Mouse (Mus musculus): Measurements from ENCODE around the gene Nhej1. TPM values are rescaled to one million over a fixed set of nuclear protein-coding genes. Genes with fewer than 3 reads are reported as not detected.
A peak's percentile ranks its signal among the peaks of the same experiment; 100 is the strongest.

Gene Nhej1
- total RNA-seq, 4 experiments from 2014 or later = 4.3 to 5.7 (median 4.7) TPM

DNA sequence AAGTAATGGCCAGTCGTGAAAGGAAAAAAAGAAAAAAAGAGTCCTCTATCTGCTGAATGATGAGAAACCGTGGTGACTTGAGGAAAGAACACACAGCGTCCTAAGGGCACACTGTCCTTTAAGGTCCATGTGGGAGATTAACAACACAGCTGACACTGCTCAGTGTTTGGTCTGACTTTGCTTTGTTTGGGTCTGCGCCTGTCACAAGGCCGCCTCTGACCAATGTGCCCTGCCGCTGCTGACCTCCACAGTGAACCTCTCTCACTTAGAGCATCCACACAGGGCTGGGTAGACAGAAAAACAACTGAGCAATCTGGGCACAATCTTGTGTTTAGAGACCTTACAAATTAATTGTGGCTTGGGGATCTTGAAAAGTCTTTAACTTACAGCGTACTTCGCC, 148.0 kb downstream of the Nhej1 start:
- no peak for DNase-seq (ENCODE audit: low spot score in 2 of 2)

DNA sequence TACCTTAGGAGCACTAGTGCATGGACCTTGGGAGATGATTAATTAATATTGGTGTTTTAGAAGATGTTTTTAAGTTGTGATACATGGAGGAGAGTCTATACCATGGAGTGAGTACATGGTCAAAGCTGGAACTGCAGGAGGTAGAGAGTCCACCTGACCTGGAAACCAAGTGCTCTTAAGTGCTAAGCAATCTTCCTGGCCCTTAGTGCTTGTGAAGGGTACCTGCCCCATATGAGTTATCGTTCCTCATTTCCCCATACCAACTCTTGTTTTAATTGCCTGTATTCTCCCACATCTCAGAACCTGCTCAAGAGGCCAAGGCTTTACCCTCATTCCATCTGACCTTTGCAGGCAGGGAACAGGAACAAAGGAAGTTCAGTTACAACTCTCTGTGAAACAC, 149.1 kb downstream of the Nhej1 start:
- no peak for DNase-seq (ENCODE audit: low spot score in 2 of 2)

DNA sequence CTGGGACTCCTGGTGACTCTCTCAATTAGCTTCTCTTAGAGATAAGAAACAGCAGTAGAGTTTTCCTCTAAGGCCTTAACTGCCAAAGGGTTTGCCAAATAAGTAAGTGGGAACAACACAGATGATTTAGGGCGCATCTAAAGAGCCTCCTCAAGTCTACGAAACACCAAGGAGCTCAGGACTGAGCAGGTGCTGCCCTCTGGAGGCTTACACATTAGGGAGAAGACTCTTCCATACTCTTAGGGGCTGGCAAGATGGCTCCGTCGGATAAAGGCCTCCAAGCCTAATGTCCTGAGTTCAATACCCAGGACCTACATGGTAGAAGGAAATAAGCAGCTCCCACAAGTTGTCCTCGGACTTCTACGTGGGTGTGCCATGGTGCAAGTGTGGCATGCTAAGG, 151.4 kb downstream of the Nhej1 start:
- DNase-seq (ENCODE audit: low spot score in 2 of 2) = no peak

DNA sequence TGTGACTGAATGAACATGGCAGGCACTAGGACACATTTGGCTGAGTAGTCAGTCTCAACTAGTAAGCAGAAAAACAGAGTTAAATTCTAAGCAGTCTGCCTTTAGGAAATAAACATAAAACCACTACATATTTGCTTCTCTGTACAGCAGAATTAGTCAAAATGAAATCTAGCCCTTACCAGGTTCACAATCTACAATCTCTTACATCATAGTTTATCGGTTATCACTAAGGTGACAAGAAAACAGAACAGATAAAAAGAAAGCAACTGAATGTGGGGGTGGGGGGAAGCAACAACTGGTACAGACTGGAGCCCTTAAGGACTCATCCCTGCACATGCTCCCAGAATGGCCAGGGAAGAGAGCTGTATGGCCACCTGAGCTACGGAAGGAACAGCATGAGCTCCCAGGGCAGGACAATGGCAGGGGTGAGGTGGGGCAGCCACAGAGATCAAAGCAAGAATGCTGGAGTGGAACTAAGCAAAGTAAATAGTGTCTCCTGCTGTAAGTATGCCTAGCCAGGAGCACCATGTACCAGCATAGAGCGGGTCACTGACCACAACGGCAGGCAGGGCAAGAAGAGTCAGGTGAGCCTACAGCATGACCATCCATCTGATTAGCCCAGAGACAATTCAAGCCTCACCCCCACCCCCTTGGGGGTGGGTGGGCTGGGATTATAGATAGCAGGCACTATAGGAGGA, 153.5 kb downstream of the Nhej1 start:
- DNase-seq (ENCODE audit: low spot score in 2 of 2) = no peak

DNA sequence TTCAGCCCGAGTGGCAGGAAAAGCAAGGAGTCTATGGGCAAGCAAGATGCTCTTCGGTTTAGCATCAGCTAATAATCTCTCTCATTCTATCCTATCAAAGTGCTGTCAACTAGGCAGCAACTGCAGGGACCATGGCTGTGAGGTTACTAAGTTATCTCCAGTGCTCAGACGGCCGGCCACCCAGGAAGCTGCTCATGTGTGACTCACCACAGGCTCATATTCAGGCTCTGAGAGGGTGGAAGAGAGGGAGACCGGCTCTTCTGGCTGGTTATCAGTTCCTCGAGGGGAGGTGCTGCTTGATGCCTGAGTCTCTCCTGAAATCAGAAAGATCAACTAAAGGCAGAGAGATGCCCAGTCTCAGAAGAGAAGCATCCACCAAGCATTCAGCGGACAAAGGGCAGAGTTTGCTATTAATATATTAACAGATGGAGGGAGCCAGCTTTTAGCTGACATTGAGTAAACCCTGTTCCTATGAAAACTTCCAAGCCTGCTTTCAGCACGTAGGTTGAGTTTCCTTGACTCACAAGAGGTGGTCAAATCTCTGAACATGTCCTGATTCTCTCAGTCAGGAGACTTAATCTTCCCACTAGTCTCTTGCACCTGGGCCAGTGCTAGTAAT, 156.9 kb downstream of the Nhej1 start:
- no peak for DNase-seq (ENCODE audit: low spot score in 2 of 2)

DNA sequence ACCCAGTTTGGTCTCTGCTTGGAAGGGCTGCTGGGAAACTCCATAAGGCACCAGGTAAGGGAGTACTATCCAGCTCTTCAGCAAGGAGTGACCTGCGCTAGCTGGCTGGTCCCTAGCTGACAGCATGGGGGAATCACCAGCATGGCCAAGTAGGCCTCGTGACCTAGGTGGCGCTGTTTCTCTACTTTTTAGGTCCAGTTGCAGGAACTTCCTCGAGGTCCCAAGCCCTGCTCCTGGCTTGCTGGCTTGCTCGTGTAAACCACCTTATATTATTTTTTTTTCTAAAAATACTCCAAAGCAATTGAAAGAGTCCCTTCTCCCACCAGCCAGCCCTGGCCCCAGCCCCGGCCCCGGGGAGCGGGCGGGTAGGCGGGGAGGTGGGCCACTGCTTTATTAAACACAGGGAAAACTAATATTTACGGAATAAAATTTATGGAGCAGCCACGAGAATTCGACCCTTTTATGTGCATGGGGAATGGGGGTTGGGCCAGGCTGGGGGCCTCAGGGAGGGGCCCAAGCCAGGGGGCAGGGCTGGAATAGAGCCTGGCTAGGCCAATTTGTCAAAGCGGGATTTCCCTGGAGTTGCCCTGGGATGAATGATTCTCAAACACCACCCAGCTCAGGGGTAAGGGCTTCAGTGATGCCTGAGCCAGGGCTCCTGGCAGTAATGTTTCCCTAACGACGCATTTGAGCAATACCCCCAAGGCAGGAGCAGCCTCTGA, 160.3 kb downstream of the Nhej1 start:
- DNase-seq (ENCODE audit: low spot score in 2 of 2) = peak; percentile 43 to 61

DNA sequence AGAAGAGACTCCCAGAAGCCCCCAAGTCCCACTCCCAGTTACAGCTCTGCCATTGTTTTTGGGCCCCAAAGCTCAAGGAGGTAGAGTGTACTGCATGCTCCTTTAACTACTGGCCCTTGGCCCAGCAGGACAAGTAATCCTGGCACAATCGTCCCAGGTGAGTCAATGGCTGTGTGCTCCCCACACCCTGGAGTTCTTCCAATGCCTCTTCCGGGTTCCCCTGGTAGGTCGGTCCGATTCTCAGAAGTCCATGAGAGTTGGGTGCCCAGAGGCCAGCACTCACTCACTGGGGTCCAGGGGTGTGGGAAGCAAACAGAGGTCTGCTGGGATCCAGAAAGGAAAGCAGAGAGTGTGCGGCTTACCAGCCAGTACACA, 162.2 kb downstream of the Nhej1 start:
- DNase-seq (ENCODE audit: low spot score in 2 of 2) = no peak

DNA sequence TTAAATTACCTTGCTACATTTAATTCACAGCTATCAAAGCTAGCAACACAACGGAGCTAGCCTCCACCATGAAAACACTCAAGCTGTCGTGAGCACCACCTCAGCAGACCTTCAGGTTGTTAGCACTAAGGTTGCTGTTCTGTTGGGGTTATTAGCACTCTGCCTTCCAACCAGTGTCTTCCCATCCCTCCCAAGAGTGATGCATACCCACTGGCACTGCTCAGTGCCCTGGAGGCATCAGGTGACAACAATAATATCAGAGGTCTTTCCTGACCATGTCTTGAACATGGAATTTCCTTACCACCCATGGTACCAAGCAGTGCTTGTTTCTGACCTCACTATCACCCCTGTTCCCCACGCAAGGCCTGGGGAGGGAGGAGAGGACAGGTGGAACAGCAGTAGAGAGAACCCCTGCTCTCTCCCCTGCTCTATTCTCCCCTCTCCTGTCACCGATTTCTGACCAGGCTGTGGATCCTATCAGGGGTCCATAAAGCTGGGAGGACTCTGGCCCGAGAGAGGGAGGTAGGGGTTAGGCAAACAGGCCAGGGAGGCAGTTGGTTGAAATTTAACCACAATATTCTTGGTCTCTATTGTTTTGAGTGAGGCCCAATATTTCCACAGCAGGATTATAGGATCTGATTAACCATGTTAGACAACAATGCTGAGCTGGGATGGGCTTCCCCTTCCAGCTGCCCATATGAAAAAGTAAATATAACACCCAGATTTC, 162.7 kb downstream of the Nhej1 start:
- DNase-seq (ENCODE audit: low spot score in 2 of 2) = no peak

DNA sequence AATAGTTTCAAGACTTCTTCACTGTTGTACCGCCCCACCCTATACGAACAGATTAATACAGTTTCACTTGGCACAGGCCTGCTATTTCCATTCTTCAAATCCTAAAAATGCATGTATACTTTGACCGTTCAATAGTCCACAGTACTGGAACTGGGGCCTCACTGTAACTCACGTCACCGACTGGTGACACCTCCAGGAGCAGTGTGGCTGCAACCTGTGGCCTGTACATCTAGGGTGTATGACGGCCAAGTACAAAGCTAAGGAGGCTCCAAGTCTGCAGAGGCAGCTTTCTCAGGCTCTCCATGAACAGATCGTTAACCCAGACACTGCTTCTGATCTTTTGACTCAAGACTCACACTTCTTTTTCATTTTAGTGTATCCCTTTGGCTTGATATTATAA, 163.3 kb downstream of the Nhej1 start:
- no peak for DNase-seq (ENCODE audit: low spot score in 2 of 2)

DNA sequence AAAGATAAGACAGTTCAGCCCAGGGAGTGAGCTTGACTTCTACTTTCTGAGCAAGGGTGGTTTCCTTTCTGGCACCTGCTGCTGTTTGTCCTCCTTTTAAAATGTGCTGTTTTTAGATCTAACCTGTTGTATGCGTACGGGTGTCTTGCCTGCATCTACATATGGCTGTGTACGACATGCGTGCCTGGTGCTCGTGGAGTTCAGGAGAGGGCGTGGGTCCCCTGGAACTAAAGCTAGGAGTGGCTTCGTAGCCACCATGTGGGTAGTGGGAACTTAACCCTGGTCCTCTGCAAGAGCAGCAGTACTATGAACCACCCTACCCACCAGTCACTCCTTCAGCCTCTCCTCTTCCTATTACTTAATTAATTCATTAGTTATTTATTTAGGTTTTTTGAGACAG, 164.9 kb downstream of the Nhej1 start:
- no peak for DNase-seq (ENCODE audit: low spot score in 2 of 2)

DNA sequence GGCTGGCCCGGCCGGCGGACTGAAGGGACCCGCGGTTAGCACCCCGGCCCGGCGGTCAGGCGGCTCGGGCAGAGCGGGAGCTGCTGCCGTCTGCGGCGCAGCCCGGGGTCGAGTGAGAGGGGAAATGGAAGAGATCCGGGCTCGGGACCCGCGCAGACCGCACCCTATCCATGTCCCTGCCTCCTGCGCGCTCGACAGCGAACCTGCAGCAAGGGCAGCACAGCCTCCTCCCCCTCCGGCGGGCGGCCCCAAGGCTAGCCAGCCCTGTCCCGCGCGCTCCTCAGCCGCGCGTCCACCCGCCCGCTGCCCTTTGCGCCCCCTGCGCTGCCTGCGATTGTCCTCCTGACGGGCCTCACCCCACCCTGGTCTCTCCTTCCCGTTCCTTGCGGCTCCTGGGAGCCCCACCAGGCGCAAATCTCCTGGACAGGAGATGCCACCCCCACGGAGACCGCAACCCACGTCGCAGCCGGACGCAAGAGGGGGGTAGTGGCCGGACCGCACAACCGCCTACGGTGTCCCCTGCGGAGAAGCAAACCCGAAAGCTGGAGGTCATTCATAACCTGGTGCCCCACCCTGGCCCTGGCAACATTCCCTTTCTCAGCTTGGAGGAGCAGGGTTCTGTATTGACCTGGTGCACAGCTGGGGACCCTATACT, 173.3 kb downstream of the Nhej1 start, which contains the start of gene Ihh:
TSS of gene Ihh (minus strand) at position 117 of the 655 bp plus-strand sequence.
- DNase-seq (ENCODE audit: low spot score in 2 of 2) = no peak

DNA sequence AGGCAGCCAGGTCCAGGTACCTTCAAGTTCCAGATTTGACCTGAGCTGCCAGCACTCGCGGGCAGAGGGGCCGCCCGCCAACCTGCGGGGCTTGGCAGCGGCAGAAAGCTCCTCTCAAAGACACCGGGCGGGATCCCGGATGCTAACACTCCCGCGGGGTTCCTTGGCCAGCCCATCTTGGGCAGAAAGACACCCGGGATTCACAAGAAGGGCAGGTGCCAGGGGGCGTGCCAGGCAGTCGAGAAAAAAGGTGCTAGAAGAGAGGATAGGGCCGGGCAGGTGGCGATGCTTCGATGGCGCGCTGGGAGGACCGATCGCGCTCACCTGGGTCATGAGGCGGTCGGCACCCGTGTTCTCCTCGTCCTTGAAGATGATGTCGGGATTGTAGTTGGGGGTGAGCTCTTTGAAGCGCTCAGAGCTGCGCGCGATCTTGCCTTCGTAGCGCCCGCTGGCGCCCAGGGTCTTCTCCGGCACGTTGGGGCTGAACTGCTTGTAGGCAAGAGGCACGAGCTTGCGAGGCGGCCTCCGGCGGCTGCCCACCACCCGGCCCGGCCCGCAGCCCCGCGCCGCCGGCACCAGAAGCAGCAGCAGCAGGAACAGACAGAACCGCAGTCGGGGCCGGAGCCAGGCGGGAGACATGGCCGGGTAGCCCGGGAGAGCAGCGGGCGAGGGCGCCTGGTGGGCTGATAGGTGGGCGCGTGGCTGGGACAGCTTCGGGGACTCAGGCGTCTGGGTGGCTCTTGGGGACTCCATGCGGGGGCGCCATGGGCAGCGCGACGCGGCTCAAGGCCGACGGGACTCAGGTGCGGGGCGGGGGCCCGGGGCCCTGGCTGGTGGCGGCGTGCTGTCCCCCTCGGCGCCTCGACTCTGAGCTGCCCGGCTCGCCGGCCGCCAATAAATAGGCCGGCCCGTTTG, 174.2 kb downstream of the Nhej1 start:
- DNase-seq (ENCODE audit: low spot score in 2 of 2) = no peak

DNA sequence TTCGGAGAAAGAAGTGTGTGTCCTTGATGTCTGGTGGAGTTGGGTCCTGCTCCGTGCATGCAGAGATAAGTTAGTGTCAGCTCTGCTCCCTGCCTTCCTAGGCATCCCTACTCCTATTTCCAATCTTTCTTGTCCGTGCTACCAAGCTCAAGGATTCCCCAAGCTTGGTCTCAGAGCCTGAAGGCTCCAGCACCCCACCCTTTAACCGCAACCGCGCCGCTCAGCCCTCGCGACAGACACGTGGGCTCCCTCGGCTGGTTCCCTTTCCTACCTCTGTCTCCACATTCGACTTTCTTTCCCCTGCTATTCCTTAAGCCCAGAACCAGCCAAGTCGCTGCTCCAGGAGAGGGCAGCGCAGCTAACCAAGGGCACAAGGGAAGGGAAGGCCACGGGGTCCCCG, 174.9 kb downstream of the Nhej1 start:
- DNase-seq (ENCODE audit: low spot score in 2 of 2) = no peak

DNA sequence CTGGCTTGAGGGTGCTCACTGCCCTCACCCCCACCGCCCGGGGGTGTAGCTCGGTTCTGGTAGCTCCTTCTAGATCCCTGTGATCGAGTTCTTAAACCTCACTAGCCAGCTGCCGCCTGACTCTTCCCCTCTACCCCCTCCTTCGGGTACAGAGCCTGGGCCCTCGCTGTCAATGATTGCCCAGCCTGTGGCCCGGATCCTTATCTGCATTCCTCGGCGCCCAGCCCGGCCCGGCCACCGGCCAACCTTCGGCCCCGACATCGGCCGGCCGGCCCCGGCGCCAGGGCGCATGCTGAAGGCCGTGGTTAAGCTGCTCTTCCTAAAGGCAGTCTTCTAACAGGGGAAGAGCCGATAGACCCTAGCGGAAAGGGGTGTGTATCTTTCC, 175.3 kb downstream of the Nhej1 start:
- DNase-seq (ENCODE audit: low spot score in 2 of 2) = peak in 1 of 2 experiments; percentile 34

DNA sequence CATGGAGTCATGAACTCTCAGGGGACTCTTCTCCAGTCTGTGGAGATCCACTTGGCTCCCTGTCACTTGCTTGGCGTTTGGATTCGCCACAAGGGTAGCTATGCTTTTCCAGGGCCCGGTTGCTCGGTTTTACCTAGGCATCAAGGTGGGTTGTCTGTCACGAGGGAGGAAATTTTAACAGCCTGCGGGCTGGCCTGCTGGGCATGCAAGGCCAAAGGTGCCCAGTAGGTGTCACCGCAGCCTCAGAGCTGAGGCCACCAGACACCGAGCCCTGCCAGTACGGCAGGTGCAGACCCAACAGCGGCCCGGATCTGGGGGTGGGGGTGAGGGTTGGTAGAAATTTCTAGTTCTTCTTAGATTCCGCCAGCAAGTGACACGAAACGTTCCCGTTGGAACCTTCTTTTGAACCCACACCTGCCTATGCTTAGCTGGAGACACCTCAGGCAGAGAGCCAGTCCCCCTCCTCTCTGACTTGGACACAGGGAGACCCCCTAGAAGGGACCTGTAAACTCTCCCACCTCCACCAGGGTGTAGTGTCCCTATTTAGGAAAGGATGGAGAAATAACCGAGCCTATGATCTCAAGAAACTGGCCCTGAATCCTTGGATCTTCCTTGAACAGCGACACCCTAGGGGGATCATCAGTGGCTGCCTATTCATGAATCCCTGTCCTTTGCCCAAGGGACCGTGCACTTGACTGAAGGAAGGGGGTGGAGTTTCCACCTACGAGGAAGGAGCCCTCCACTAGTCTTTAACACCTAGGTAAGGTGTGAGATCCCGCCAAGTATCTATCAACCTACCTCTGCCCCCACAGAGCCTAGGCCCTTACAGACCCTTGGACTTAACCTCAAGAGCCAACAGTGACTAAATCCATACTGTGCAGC, 176.0 kb downstream of the Nhej1 start:
- DNase-seq (ENCODE audit: low spot score in 2 of 2) = peak; percentile 38 to 43

DNA sequence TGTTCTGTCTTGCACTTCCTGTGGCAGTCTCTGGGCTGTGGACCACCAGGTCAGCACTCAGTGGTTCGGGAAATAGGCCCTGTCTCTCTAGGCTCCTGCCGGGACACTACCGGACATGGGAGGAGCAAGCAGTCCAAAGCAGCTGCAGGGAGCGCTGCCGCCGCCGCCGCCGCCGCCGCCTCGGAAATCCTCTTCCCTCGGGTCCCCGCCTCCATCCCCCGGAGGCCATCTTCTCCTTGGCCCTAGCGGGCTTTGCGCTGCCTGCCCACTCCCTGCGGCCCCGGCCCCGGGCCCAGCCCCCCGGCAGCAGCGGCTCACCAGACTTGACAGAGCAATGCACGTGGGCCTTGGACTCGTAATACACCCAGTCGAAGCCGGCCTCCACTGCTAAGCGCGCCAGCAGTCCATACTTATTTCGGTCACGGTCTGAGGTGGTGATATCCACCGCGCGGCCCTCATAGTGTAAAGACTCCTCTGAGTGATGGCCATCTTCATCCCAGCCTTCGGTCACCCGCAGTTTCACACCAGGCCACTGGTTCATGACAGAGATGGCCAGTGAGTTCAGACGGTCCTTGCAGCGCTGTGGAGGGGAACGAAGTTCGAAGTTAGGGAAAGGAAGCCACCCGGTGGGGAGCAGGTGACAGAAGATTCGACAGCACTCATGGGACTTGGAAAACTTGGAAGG, 176.9 kb downstream of the Nhej1 start:
- DNase-seq (ENCODE audit: low spot score in 2 of 2) = no peak

DNA sequence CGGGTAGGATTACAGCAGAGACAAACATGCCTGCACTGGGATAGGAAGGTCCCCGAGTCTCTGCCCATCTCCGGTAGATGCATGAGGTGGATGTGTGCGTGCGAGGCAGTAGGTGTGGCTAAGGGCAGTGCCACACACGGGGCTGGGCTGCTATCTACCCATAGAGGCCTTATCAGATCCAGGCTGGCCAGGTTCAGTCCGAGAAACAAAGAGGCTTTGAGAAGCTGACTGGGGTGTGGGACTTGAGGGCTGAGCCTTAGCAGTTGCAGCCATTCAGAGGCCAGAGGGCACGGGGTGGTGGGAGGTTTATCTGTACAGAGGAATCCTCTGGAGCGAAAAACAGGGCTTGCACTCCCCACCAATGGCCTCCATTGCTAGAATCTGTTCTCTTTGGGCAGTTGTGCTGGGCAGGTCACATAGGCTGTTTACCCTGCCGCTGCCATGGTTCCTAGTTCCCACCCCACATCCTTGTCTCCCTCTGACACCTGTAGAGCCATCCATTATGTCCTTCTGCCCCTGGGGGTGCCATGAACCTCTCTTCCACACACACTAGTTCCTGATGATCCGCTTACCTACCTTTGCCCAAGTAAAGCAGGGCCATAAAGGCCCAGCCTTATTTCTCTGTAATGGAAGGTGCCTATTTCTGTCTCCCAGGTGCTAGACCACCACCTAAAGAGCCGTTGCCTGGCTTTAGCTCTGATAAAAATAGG, 183.2 kb downstream of the Nhej1 start:
- no peak for DNase-seq (ENCODE audit: low spot score in 2 of 2)

DNA sequence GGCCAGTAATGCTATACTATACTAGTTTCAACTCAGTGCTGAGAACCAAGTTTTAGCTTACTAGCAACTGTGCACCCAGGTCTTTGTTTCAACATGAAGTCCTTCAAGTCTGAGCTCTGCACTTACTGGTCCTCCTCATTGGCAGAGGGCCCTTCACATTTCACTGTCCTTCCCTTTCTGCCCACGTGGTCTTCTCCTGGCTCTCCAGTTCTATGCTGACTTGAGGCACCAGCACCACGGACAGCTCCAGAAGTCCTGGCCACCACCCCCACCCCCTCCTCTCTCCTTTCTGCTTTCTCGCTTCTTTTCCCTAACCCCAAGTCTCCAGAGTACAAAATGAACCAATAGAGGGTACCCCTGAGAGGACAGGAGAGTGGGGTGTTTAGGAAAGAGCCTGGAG, 185.2 kb downstream of the Nhej1 start:
- DNase-seq (ENCODE audit: low spot score in 2 of 2) = no peak
